Mouse (Mus musculus) liver, postnatal 0 days (tissue): ENCODE results near the gene Abr. TPM values are rescaled to one million over a fixed set of nuclear protein-coding genes. Genes with fewer than 3 reads are reported as not detected.

ENCODE experiments used
- ATAC-seq: fragments of 200-750 bp; cut with Nextera tagmentation; 2 replicates; pipeline ENCODE4 v1.8.0; 2017; ENCODE audit warnings: mild to moderate bottlenecking, moderate library complexity
- DNase-seq: peaks from one replicate; pipeline ENCODE4 v3.0.0-alpha.2; 2016
- H3K27ac ChIP-seq: fragments of 300-500 bp; sonication (generic); 2 replicates; pipeline ENCODE4 v1.5.1; 2014; ENCODE audit warnings: antibody characterized with exemption, moderate library complexity, mild to moderate bottlenecking, low read depth
- H3K27me3 ChIP-seq: fragments of 300-500 bp; sonication (generic); 2 replicates; pipeline ENCODE4 v1.6.1; 2014; ENCODE audit warnings: low read length, control low read depth, mixed read lengths; ENCODE audit not compliant: insufficient read depth
- H3K36me3 ChIP-seq: fragments of 300-500 bp; sonication (generic); replicated peaks from 2 replicates; pipeline ENCODE4 v1.6.1; 2014; ENCODE audit warnings: mild to moderate bottlenecking, control low read depth, low read length, moderate library complexity, mixed read lengths; ENCODE audit not compliant: insufficient read depth
- H3K4me1 ChIP-seq: fragments of 300-500 bp; sonication (generic); 2 replicates; pipeline ENCODE4 v1.6.1; 2014; ENCODE audit warnings: antibody characterized with exemption, mild to moderate bottlenecking, control low read depth; ENCODE audit not compliant: insufficient read depth
- H3K4me2 ChIP-seq: fragments of 300-500 bp; sonication (generic); 2 replicates; pipeline ENCODE4 v1.6.1; 2014; ENCODE audit warnings: low read depth, mild to moderate bottlenecking, low read length, moderate library complexity, mixed read lengths
- H3K4me3 ChIP-seq: fragments of 300-500 bp; sonication (generic); 2 replicates; pipeline ENCODE4 v1.5.1; 2014; ENCODE audit warnings: low read depth, low read length
- H3K9ac ChIP-seq: fragments of 300-500 bp; sonication (generic); replicated peaks from 2 replicates; pipeline ENCODE4 v1.6.1; 2014; ENCODE audit warnings: mild to moderate bottlenecking, moderate library complexity
- H3K9me3 ChIP-seq: fragments of 300-500 bp; sonication (generic); 2 replicates; pipeline ENCODE4 v1.6.1; 2016; ENCODE audit warnings: mild to moderate bottlenecking, control low read depth, low read length, mixed read lengths
- CTCF ChIP-seq: sonication (generic); IDR thresholded peaks from 2 replicates; pipeline ENCODE4 v1.5.1; 2016; ENCODE audit warnings: antibody characterized with exemption, low read depth
- EP300 ChIP-seq: IDR thresholded peaks from 2 replicates; pipeline ENCODE4 v1.6.1; 2016; ENCODE audit warnings: antibody characterized with exemption, low read depth, mild to moderate bottlenecking
- WGBS: fragments of 180-500 bp; shearing (Covaris S2); extraction: QIAGEN DNeasy Blood & Tissue Kit; methylation state at CpG from one replicate; pipeline ENCODE4 v1.1.7; 2014; ENCODE audit not compliant: insufficient replicate concordance; 5-methylcytosine and 5-hydroxymethylcytosine counted together
- polyA plus RNA-seq: library from polyadenylated mRNA; unstranded; fragments of >200 nt; fragmentation: Nextera tagmentation; extraction: Ambion mirVana; gene quantifications from 2 replicates; pipeline ENCODE4 v1.2.1, GENCODE M21; 2015

The Abr gene
- polyA plus RNA-seq, 1 experiment from 2014 or later, result 3.6 TPM

DNA sequence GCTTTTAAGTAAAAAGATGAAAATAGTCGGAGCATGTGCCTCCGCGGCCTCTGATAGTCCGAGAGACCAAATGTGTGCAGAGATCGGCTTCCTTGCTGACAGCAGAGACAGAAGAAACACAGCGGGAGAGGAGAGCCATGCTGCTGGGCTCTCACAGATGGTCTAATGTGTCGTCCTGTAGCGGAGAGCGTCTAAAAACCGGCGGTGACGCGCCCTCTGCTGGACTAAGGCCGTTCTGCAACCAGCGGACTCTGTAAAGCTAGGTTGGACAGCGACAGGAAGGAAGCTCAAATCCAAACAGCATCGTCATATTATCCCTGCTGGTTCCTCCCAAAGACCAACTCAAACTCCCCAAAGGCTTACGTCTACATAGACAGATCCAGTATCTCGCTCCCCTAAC is 23.8 kb upstream of the Abr start:
- no peak overlapping the region for H3K9ac ChIP-seq
- WGBS, result under 1% methylated on average over 19 of the region's 19 CpGs
- no peaks in the 10 kb centered on the region for H3K4me1 ChIP-seq
- no peak overlapping the region for H3K27ac ChIP-seq
- H3K36me3 ChIP-seq, result no peaks in the 10 kb centered on the region
- ATAC-seq (no peak), DNase-seq (peak; percentile 87)
- peak overlapping the region; percentile 48 for H3K4me2 ChIP-seq
- H3K27me3 ChIP-seq, result peaks cover 23% of the 10 kb centered on the region
- TF ChIP-seq CTCF (peak; percentile 96), EP300 (no peak)
- no peaks in the 10 kb centered on the region for H3K9me3 ChIP-seq
- H3K4me3 ChIP-seq, result 0 out of 2 replicates have a peak overlapping the region, but pooled peaks have one; percentile 5

DNA sequence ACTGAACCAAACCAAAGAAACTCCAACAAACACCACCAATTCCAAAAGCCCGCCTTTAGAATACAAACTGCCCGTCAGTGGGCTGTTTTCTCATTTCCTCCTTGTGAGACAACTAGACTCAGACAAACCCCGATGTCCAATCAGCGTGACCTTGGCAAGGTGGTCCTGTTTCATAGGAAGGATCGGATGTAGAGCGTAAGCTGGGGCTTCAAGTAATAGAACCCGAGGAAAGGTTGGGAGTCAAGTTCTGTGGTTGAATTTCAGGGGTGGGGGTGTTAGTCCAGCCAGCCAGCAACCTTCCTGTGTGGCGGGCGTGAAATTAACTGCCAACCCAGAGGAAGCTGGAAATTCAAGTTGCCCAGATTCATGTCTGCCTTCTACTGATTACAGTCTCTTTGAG is 22.9 kb upstream of the Abr start:
- Histone ChIP-seq H3K36me3 (no peaks in the 10 kb centered on the region), H3K27me3 (peaks cover 23% of the 10 kb centered on the region), H3K27ac (no peak overlapping the region), H3K4me2 (no peak overlapping the region), H3K9ac (no peak overlapping the region), H3K4me1 (no peaks in the 10 kb centered on the region), H3K4me3 (no peak overlapping the region), H3K9me3 (no peaks in the 10 kb centered on the region)
- 29% methylated on average over 9 of the region's 9 CpGs for WGBS
- no peak for DNase-seq
- no peak for ATAC-seq
- TF ChIP-seq EP300 (no peak), CTCF (no peak)

DNA sequence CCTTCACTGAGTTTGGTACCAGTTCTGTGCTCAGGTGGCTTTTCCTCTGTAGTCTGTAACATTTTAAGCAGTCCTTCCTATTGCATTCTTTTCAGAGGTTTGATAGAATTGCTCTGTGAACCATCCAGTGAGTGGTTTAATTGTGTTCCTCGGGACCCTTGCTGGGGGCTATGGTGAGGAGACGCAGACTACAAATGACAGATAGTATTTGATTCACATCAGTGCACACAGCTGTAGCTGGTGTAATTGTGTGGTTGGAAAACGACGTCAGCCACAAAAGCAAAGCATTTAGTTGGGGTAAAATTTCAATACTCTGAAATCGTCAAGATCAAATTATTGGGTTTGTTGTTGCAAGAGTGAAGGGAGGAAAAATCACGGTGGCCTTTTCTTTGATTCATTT is 22.1 kb upstream of the Abr start:
- WGBS, result 69% methylated on average over 6 of the region's 6 CpGs
- DNase-seq, result no peak

DNA sequence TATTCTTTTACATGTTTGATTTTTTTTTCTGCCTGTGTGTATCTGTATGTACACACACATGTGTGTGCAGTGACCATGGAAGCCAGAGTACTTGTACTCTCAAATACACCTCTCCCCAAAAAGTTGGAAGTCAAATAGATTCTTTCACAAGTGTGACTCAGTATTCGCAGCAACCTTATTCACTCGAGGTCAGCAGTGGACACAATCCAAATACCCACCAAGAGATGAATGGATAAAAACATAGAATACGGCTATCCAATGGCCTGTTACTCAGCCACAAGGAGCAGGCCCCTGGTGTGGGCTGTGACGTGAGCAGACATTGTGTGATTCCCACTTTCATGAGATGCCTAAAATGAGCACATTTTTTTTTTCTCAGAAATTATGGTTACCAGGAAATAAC is 18.1 kb upstream of the Abr start:
- DNase-seq, result no peak
- H3K4me3 ChIP-seq, result no peak overlapping the region
- no peaks in the 10 kb centered on the region for H3K4me1 ChIP-seq
- ATAC-seq, result no peak
- 0 out of 2 replicates have a peak, but pooled peaks cover 4% of the 10 kb centered on the region for H3K27me3 ChIP-seq
- TF ChIP-seq CTCF (no peak), EP300 (no peak)
- no peaks in the 10 kb centered on the region for H3K9me3 ChIP-seq
- WGBS, result 67% methylated on average over 4 of the region's 4 CpGs
- H3K9ac ChIP-seq, result no peak overlapping the region
- H3K27ac ChIP-seq, result no peak overlapping the region
- H3K36me3 ChIP-seq, result no peaks in the 10 kb centered on the region
- H3K4me2 ChIP-seq, result no peak overlapping the region

More for the DNA sequence above, 22.1 kb upstream of the Abr start:
- Histone ChIP-seq H3K9me3 (no peaks in the 10 kb centered on the region), H3K27ac (no peak overlapping the region), H3K4me3 (no peak overlapping the region), H3K27me3 (peaks cover 23% of the 10 kb centered on the region), H3K9ac (no peak overlapping the region), H3K4me2 (no peak overlapping the region), H3K4me1 (no peaks in the 10 kb centered on the region), H3K36me3 (no peaks in the 10 kb centered on the region)
- ATAC-seq, result no peak
- TF ChIP-seq CTCF, result no peak
- TF ChIP-seq EP300, result no peak

DNA sequence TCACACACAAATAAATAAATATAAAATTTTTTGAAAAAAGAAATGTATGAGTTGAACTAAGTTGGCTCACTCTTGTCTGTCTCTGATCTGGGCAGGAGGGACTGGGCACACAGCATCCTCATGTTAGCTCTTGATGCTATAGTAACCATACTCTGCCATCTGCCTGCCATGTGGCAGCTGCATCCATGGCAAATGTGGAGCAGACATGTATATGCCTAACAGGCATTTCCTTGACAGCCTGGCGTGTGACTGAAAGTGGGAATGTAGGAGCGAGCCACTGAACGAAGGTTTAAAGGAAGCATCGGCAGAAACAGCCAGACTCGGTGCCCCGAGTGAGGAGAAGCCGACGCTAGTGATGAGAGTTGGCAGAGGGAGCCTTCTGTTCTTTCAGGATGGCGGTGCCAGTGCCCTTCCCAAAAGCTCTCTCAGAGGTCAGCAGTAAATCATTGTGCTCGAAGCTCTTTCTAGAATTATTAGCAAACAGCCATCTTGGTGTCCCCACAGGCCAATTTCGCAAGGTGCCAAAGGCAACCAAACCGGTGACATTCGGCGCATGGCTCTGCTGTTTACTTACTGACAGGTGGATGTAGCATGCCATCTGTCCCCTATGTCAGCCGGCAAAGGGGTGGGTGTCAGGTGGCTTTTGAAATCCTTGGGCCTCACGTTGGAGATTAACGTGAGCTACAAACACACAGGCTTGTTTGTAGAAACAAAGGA is 17.3 kb upstream of the Abr start:
- 70% methylated on average over 17 of the region's 17 CpGs for WGBS
- H3K36me3 ChIP-seq, result no peaks in the 10 kb centered on the region
- no peaks in the 10 kb centered on the region for H3K9me3 ChIP-seq
- no peak for TF ChIP-seq CTCF
- no peak for TF ChIP-seq EP300
- H3K4me3 ChIP-seq, result no peak overlapping the region
- DNase-seq, result no peak
- no peak for ATAC-seq
- H3K27ac ChIP-seq, result no peak overlapping the region
- no peak overlapping the region for H3K9ac ChIP-seq
- H3K4me1 ChIP-seq, result no peaks in the 10 kb centered on the region
- no peak overlapping the region for H3K4me2 ChIP-seq
- 0 out of 2 replicates have a peak, but pooled peaks cover 4% of the 10 kb centered on the region for H3K27me3 ChIP-seq

DNA sequence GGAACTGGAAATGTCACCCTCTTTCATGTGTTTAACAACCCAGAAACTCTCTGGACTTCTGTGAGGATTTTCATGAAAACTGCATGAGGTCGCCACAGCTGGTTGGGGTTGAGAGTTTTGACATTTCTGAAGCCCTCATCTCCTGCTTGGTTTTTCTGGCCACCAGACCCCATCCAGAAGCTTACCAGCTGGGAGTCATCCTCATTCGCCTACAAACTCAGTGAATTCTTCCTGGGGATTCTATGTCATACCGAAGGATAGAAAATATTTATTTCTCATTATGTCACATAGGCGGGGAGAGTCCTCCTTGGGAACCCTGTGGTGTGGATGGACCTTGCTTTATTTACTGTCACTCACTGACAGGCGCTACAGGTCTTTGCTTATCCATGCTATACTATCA is 8.4 kb upstream of the Abr start:
- no peaks in the 10 kb centered on the region for H3K36me3 ChIP-seq
- H3K9ac ChIP-seq, result no peak overlapping the region
- H3K27ac ChIP-seq, result no peak overlapping the region
- H3K27me3 ChIP-seq, result 0 out of 2 replicates have a peak, but pooled peaks cover under 1% of the 10 kb centered on the region
- no peaks in the 10 kb centered on the region for H3K4me1 ChIP-seq
- ATAC-seq, result no peak
- no peaks in the 10 kb centered on the region for H3K9me3 ChIP-seq
- TF ChIP-seq CTCF (no peak), EP300 (no peak)
- 71% methylated on average over 5 of the region's 5 CpGs for WGBS
- no peak for DNase-seq
- no peak overlapping the region for H3K4me3 ChIP-seq
- no peak overlapping the region for H3K4me2 ChIP-seq
